Mouse (Mus musculus) liver, embryonic 15.5 days (tissue): ENCODE measurements around the gene Negr1. TPM values are rescaled to one million over a fixed set of nuclear protein-coding genes. Genes with fewer than 3 reads are reported as not detected.

Experiments
- ATAC-seq: fragments of 200-750 bp; cut with Nextera tagmentation; 2 replicates; pipeline ENCODE4 v1.8.0; 2017; ENCODE audit warnings: moderate number of reproducible peaks, mild to moderate bottlenecking, moderate library complexity; ENCODE audit not compliant: insufficient read depth
- H3K27ac ChIP-seq: fragments of 300-500 bp; sonication (generic); replicated peaks from 2 replicates; pipeline ENCODE4 v1.5.1; 2015; ENCODE audit warnings: mild to moderate bottlenecking, inconsistent platforms
- H3K27me3 ChIP-seq: fragments of 300-500 bp; sonication (generic); 2 replicates; pipeline ENCODE4 v1.6.1; 2015; ENCODE audit warnings: mild to moderate bottlenecking, inconsistent platforms
- H3K36me3 ChIP-seq: fragments of 300-500 bp; sonication (generic); replicated peaks from 2 replicates; pipeline ENCODE4 v1.6.1; 2015; ENCODE audit warnings: moderate library complexity, mild to moderate bottlenecking, inconsistent platforms
- H3K4me1 ChIP-seq: fragments of 300-500 bp; sonication (generic); replicated peaks from 2 replicates; pipeline ENCODE4 v1.6.1; 2015; ENCODE audit warnings: inconsistent platforms
- H3K4me2 ChIP-seq: fragments of 300-500 bp; sonication (generic); 2 replicates; pipeline ENCODE4 v1.6.1; 2015; ENCODE audit warnings: moderate library complexity, mild to moderate bottlenecking, inconsistent platforms
- H3K4me3 ChIP-seq: fragments of 300-500 bp; sonication (generic); replicated peaks from 2 replicates; pipeline ENCODE4 v1.5.1; 2015; ENCODE audit warnings: mild to moderate bottlenecking, inconsistent platforms
- H3K9ac ChIP-seq: fragments of 300-500 bp; sonication (generic); 2 replicates; pipeline ENCODE4 v1.6.1; 2015; ENCODE audit warnings: moderate library complexity, mild to moderate bottlenecking, inconsistent platforms
- H3K9me3 ChIP-seq: fragments of 300-500 bp; sonication (generic); replicated peaks from 2 replicates; pipeline ENCODE4 v1.6.1; 2016; ENCODE audit warnings: inconsistent platforms
- WGBS: fragments of 180-500 bp; shearing (Covaris S2); methylation state at CpG from one replicate; pipeline ENCODE4 v1.1.7; 2015; ENCODE audit warnings: mixed read lengths; ENCODE audit not compliant: insufficient replicate concordance; 5-methylcytosine and 5-hydroxymethylcytosine counted together
- polyA plus RNA-seq: library from polyadenylated mRNA; unstranded; fragments of >200 nt; fragmentation: Nextera tagmentation; extraction: Ambion mirVana; gene quantifications from 2 replicates; pipeline ENCODE4 v1.2.1, GENCODE M21; 2015

The Negr1 gene
- polyA plus RNA-seq, 1 experiment from 2014 or later, result 0.08 TPM

GRCm38 (mm10) chr3:157119916-157120315 is 558.3 kb downstream of the Negr1 start:
- Histone ChIP-seq H3K4me2 (no peak overlapping the region), H3K36me3 (no peaks in the 10 kb centered on the region), H3K9ac (no peak overlapping the region), H3K27ac (no peak overlapping the region), H3K4me1 (no peaks in the 10 kb centered on the region), H3K4me3 (no peak overlapping the region), H3K9me3 (no peaks in the 10 kb centered on the region), H3K27me3 (no peaks in the 10 kb centered on the region)
- WGBS, result 39% methylated on average over 2 of the region's 2 CpGs
- ATAC-seq, result no peak

DNA sequence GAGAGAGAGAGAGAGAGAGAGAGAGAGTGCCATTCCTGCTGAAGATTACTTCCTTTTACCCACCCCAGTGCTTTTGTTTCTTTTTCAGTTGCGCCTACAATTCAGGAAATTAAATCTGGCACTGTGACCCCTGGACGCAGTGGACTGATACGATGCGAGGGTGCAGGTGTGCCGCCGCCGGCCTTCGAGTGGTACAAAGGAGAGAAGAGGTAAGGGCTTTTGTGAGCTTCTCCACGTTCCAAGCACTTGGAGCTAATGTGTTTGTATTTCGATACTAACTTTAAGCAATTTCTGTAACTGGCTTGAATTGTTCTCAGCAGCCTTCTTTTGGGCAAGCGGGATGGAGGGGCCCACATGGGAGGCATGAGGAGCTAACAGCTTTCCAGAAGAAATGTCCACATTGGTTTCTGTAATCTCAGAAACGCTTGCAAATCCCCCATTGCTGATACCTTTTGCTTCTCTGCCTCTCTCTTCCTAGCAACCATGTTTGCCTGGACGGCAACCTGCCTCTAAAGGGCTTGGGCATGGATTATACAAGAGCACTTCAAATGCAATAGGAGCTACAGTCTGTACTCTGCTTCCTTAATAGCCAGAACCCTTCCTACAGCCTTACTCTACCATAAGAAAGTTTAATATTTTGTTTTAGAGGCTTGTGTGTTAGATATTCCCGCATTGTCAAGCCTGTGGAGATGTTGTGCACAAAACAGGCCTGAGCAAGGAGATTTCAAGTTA is 584.7 kb downstream of the Negr1 start:
- Histone ChIP-seq H3K9ac (no peak overlapping the region), H3K27ac (no peak overlapping the region), H3K27me3 (no peaks in the 10 kb centered on the region), H3K4me3 (no peak overlapping the region), H3K4me1 (no peaks in the 10 kb centered on the region), H3K36me3 (no peaks in the 10 kb centered on the region), H3K4me2 (no peak overlapping the region), H3K9me3 (no peaks in the 10 kb centered on the region)
- no peak for ATAC-seq
- WGBS, result 66% methylated on average over 14 of the region's 14 CpGs

- no peak for ATAC-seq
- H3K4me2 ChIP-seq, result no peak overlapping the region
- H3K9me3 ChIP-seq, result no peaks in the 10 kb centered on the region
- no peaks in the 10 kb centered on the region for H3K4me1 ChIP-seq
- H3K36me3 ChIP-seq, result no peaks in the 10 kb centered on the region
- H3K27me3 ChIP-seq, result no peaks in the 10 kb centered on the region
- H3K9ac ChIP-seq, result no peak overlapping the region
- 45% methylated on average over 3 of the region's 3 CpGs for WGBS
- H3K4me3 ChIP-seq, result no peak overlapping the region
- H3K27ac ChIP-seq, result no peak overlapping the region
These were observed 593.3 kb downstream of the Negr1 start for GRCm38 (mm10) chr3:157154902-157155301.

GRCm38 (mm10) chr3:157155513-157155912 is 593.9 kb downstream of the Negr1 start:
- H3K36me3 ChIP-seq, result no peaks in the 10 kb centered on the region
- H3K4me1 ChIP-seq, result no peaks in the 10 kb centered on the region
- no peak overlapping the region for H3K4me2 ChIP-seq
- ATAC-seq, result no peak
- no peak overlapping the region for H3K9ac ChIP-seq
- H3K9me3 ChIP-seq, result no peaks in the 10 kb centered on the region
- no peaks in the 10 kb centered on the region for H3K27me3 ChIP-seq
- no peak overlapping the region for H3K4me3 ChIP-seq
- H3K27ac ChIP-seq, result no peak overlapping the region

DNA sequence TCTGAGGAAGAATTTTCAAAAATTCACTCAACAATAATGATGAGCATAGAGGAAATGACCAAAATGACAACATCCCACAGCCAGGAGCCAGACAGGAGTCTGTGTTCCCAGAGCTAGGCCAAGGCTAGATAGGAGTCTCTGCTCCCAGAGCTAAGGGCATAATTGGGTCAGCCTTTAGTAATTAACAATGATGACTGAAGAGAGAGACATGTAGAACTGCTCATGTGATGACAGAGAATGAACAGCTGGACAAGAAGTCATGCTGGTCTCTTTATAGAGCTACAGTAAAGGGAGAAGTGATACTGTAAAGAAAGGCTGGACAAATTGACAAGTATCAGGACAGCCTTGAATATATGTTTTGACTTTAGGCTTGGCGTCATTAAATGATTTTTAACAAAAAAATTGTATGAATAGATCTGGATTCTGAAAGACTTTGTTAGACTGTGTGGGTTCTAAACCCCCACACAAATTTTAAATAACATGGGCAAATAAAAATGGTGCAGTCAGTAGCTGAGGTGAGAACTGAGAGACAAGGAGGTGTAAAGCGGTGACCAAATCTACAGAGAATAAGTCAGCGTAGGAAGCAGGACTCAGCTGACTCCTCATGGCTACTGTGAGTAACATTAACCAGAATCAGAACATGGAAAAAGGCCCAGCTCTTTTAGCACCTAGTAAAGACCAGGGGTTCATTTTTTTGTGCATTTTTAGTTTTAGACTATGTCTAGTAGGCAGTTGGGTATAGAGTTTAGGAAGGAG is 603.4 kb downstream of the Negr1 start:
- 69% methylated on average over 3 of the region's 3 CpGs for WGBS
- H3K9me3 ChIP-seq, result no peaks in the 10 kb centered on the region
- H3K4me2 ChIP-seq, result no peak overlapping the region
- H3K27ac ChIP-seq, result no peak overlapping the region
- no peaks in the 10 kb centered on the region for H3K36me3 ChIP-seq
- no peak for ATAC-seq
- no peak overlapping the region for H3K9ac ChIP-seq
- H3K27me3 ChIP-seq, result no peaks in the 10 kb centered on the region
- no peak overlapping the region for H3K4me3 ChIP-seq
- H3K4me1 ChIP-seq, result no peaks in the 10 kb centered on the region

DNA sequence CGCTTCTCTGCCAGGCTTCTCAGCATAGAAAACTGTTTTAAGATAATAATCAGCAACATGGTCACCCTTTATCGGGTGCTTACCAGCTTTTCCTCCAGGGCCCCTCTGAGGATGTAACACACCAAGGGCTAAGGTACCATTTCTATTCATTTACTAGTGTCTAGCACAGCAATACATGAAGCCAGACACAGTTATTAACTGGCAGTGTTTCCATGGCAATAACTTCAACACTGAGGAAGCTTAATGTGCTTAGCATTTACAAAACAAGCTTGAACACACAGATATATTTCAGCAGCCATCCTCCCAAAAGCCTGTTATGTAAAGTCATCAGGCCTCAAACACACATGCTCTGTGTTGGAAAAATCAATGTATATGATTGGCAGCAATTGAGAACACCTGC is 620.4 kb downstream of the Negr1 start:
- H3K4me1 ChIP-seq, result no peaks in the 10 kb centered on the region
- no peak for ATAC-seq
- H3K27me3 ChIP-seq, result no peaks in the 10 kb centered on the region
- H3K9ac ChIP-seq, result no peak overlapping the region
- no peak overlapping the region for H3K27ac ChIP-seq
- WGBS, result 19% methylated on average over 2 of the region's 2 CpGs
- H3K4me2 ChIP-seq, result no peak overlapping the region
- H3K36me3 ChIP-seq, result no peaks in the 10 kb centered on the region
- H3K9me3 ChIP-seq, result no peaks in the 10 kb centered on the region
- H3K4me3 ChIP-seq, result no peak overlapping the region

DNA sequence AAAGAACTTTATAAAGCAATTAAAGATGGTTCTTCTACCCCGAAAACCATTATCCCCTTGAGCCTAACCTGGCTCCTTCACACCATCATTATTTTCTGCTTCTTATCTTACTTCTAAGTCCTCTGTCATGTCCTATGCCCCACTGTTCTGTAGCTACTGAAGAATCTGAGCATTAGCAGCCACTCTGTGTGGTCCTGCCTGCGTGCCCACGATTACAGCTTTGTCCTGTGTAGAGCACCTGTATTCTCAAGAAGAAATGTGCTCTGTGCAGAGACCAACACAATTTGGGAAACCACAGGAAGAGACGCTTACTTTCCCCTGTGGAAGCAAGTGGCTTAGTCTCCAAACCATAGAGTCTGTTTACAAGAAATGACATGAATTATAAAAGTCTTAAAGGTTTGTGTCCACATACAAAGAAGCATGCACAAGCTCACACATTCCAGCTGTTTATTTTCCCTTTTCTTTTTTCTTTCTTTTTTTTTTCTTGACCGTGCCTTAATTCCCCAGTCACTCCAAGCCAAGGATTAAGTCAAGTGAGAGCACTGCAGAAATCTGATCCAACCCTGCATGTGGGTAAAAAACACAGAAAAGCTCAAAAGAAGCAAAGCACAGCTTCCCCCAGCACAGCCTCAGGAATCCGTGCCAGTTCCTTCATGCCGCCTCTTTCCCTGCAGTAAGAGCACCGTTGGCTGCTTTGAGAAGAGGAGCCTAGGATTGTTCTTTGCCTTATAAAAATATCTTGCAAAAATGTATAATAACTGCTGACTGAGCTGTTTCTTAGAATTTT is 627.5 kb downstream of the Negr1 start:
- WGBS, result 56% methylated on average over 8 of the region's 8 CpGs
- H3K9me3 ChIP-seq, result no peaks in the 10 kb centered on the region
- no peaks in the 10 kb centered on the region for H3K36me3 ChIP-seq
- no peaks in the 10 kb centered on the region for H3K27me3 ChIP-seq
- no peaks in the 10 kb centered on the region for H3K4me1 ChIP-seq
- no peak overlapping the region for H3K4me2 ChIP-seq
- no peak overlapping the region for H3K9ac ChIP-seq
- no peak overlapping the region for H3K4me3 ChIP-seq
- ATAC-seq, result no peak
- no peak overlapping the region for H3K27ac ChIP-seq

- Histone ChIP-seq H3K36me3 (no peaks in the 10 kb centered on the region), H3K4me1 (no peaks in the 10 kb centered on the region), H3K27ac (no peak overlapping the region), H3K27me3 (no peaks in the 10 kb centered on the region), H3K4me3 (no peak overlapping the region), H3K9me3 (no peaks in the 10 kb centered on the region), H3K4me2 (no peak overlapping the region), H3K9ac (no peak overlapping the region)
- ATAC-seq, result no peak
- 58% methylated on average over 4 of the region's 4 CpGs for WGBS
These were observed 628.2 kb downstream of the Negr1 start for GRCm38 (mm10) chr3:157189834-157190233.

DNA sequence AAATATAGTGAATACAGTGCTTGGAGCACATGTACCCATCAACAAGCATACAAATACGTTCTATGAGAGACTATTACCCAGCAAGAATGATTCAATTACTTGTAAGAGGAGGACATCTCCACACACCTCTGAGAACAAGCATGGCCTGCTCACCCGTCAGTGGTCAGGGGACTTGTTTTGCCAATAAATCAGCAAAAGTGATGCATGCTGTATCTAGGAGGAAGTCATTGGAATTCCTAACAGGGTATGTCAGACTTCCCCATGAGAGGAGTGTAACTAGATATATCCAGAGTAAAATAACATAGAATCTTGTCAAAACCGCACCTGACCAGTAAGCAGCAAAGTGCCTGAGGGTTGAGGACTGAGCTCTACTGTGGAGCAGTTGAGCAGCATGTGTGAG is 629.0 kb downstream of the Negr1 start:
- H3K4me1 ChIP-seq, result no peaks in the 10 kb centered on the region
- 39% methylated on average over 3 of the region's 3 CpGs for WGBS
- H3K4me3 ChIP-seq, result no peak overlapping the region
- no peak overlapping the region for H3K4me2 ChIP-seq
- no peaks in the 10 kb centered on the region for H3K36me3 ChIP-seq
- H3K27me3 ChIP-seq, result no peaks in the 10 kb centered on the region
- no peak for ATAC-seq
- no peak overlapping the region for H3K9ac ChIP-seq
- no peaks in the 10 kb centered on the region for H3K9me3 ChIP-seq
- no peak overlapping the region for H3K27ac ChIP-seq

- WGBS, result 56% methylated on average over 3 of the region's 3 CpGs
These were observed 630.4 kb downstream of the Negr1 start for GRCm38 (mm10) chr3:157192021-157192420.

GRCm38 (mm10) chr3:157193141-157193540 is 631.5 kb downstream of the Negr1 start:
- H3K27me3 ChIP-seq, result no peaks in the 10 kb centered on the region
- H3K4me3 ChIP-seq, result no peak overlapping the region
- H3K9me3 ChIP-seq, result no peaks in the 10 kb centered on the region
- no peak overlapping the region for H3K4me2 ChIP-seq
- no peak overlapping the region for H3K9ac ChIP-seq
- no peak for ATAC-seq
- H3K27ac ChIP-seq, result no peak overlapping the region
- H3K36me3 ChIP-seq, result no peaks in the 10 kb centered on the region
- 66% methylated on average over 3 of the region's 3 CpGs for WGBS
- H3K4me1 ChIP-seq, result no peaks in the 10 kb centered on the region

More at GRCm38 (mm10) chr3:157192021-157192420, 630.4 kb downstream of the Negr1 start:
- no peaks in the 10 kb centered on the region for H3K36me3 ChIP-seq
- H3K27ac ChIP-seq, result no peak overlapping the region
- H3K4me3 ChIP-seq, result no peak overlapping the region
- no peaks in the 10 kb centered on the region for H3K27me3 ChIP-seq
- no peaks in the 10 kb centered on the region for H3K4me1 ChIP-seq
- no peaks in the 10 kb centered on the region for H3K9me3 ChIP-seq
- H3K9ac ChIP-seq, result no peak overlapping the region
- H3K4me2 ChIP-seq, result no peak overlapping the region
- ATAC-seq, result no peak
